Mouse (Mus musculus) testis, adult 2 months (tissue): ENCODE results near the gene Spag4.

Experiments used
- CTCF ChIP-seq: fragments of 200-500 bp; IDR thresholded peaks from 2 replicates; pipeline ENCODE4 v1.5.1; 2012; ENCODE audit warnings: low read depth, mild to moderate bottlenecking, inconsistent platforms, low read length, moderate library complexity; ENCODE audit not compliant: control insufficient read depth, insufficient read depth, insufficient replicate concordance
- POLR2A ChIP-seq: fragments of 200-500 bp; IDR thresholded peaks from 2 replicates; pipeline ENCODE4 v1.6.1; 2012; ENCODE audit warnings: low read depth, mild to moderate bottlenecking, inconsistent platforms, low read length, moderate library complexity; ENCODE audit not compliant: control insufficient read depth

- TF ChIP-seq POLR2A, result no peak
- TF ChIP-seq CTCF, result no peak
These were observed 43.8 kb upstream of the Spag4 start for GRCm38 (mm10) chr2:156021219-156021618.
